Mouse (Mus musculus) heart, embryonic 10.5 days (tissue): ENCODE measurements at regions not wholly inside any gene's neighbourhood (a gene's known extent, or its start where the extent isn't known, plus 50 kb on each side); places are given as distances from the start of the nearest gene placed in this dataset.

Experiments used
- DNase-seq: peaks from one replicate; pipeline ENCODE4 v3.0.0-alpha.2; 2017; ENCODE audit warnings: low spot score
- H3K27ac ChIP-seq: fragments of 300-500 bp; sonication (generic); 2 replicates; pipeline ENCODE4 v1.5.1; 2016; ENCODE audit warnings: mild to moderate bottlenecking
- H3K27me3 ChIP-seq: fragments of 300-500 bp; sonication (generic); 2 replicates; pipeline ENCODE4 v1.6.1; 2016; ENCODE audit warnings: mild to moderate bottlenecking; ENCODE audit not compliant: poor library complexity, insufficient read depth, severe bottlenecking
- H3K36me3 ChIP-seq: fragments of 300-500 bp; sonication (generic); 2 replicates; pipeline ENCODE4 v1.6.1; 2016; ENCODE audit warnings: mild to moderate bottlenecking, moderate library complexity
- H3K4me1 ChIP-seq: fragments of 300-500 bp; sonication (generic); 2 replicates; pipeline ENCODE4 v1.6.1; 2016; ENCODE audit warnings: mild to moderate bottlenecking
- H3K4me3 ChIP-seq: fragments of 300-500 bp; sonication (generic); 2 replicates; pipeline ENCODE4 v1.5.1; 2016; ENCODE audit warnings: mild to moderate bottlenecking, moderate library complexity
- H3K9me3 ChIP-seq: fragments of 300-500 bp; sonication (generic); 2 replicates; pipeline ENCODE4 v1.6.1; 2016; ENCODE audit warnings: mild to moderate bottlenecking, moderate library complexity
- WGBS: fragments of 180-500 bp; shearing (Covaris S2); methylation state at CpG from one replicate; pipeline ENCODE4 v1.1.7; 2016; 5-methylcytosine and 5-hydroxymethylcytosine counted together

GRCm38 (mm10) chr5:139627552-139627951 lies 84.3 kb downstream of the Uncx start:
- no peaks in the 10 kb centered on the region for H3K36me3 ChIP-seq
- H3K27ac ChIP-seq: no peak overlapping the region
- DNase-seq: no peak
- no peak overlapping the region for H3K4me3 ChIP-seq
- 82% methylated on average over 1 of the region's 1 CpGs for WGBS
- H3K9me3 ChIP-seq: no peaks in the 10 kb centered on the region
- H3K4me1 ChIP-seq: no peaks in the 10 kb centered on the region
- H3K27me3 ChIP-seq: peaks cover 41% of the 10 kb centered on the region

- no peaks in the 10 kb centered on the region for H3K36me3 ChIP-seq
- peaks cover 16% of the 10 kb centered on the region for H3K27me3 ChIP-seq
- H3K9me3 ChIP-seq: no peaks in the 10 kb centered on the region
- no peak overlapping the region for H3K4me3 ChIP-seq
- WGBS: 85% methylated on average over 2 of the region's 2 CpGs
- no peak for DNase-seq
- no peaks in the 10 kb centered on the region for H3K4me1 ChIP-seq
- no peak overlapping the region for H3K27ac ChIP-seq
Observed at GRCm38 (mm10) chr5:139637028-139637427, 93.7 kb downstream of the Uncx start.

GRCm38 (mm10) chr5:139640652-139641612 lies 95.2 kb downstream of the Micall2 start:
- Histone ChIP-seq H3K4me3 (no peak overlapping the region), H3K27me3 (peaks cover 43% of the 10 kb centered on the region), H3K36me3 (no peaks in the 10 kb centered on the region), H3K9me3 (no peaks in the 10 kb centered on the region), H3K4me1 (no peaks in the 10 kb centered on the region), H3K27ac (no peak overlapping the region)
- 57% methylated on average over 16 of the region's 16 CpGs for WGBS
- no peak for DNase-seq

- no peak overlapping the region for H3K4me3 ChIP-seq
- no peaks in the 10 kb centered on the region for H3K4me1 ChIP-seq
- 73% methylated on average over 6 of the region's 6 CpGs for WGBS
- H3K27me3 ChIP-seq: peaks cover 64% of the 10 kb centered on the region
- DNase-seq: no peak
- H3K9me3 ChIP-seq: no peaks in the 10 kb centered on the region
- H3K27ac ChIP-seq: no peak overlapping the region
- H3K36me3 ChIP-seq: no peaks in the 10 kb centered on the region
Observed at GRCm38 (mm10) chr5:139644816-139645215, 91.3 kb downstream of the Micall2 start.

- 45% methylated on average over 4 of the region's 4 CpGs for WGBS
- DNase-seq: no peak
Observed at GRCm38 (mm10) chr5:139651041-139651440, 85.1 kb downstream of the Micall2 start.

More at GRCm38 (mm10) chr5:139651041-139651440, 85.1 kb downstream of the Micall2 start:
- Histone ChIP-seq H3K27me3 (peaks cover 32% of the 10 kb centered on the region), H3K4me1 (0 out of 2 replicates have a peak, but pooled peaks cover 6% of the 10 kb centered on the region), H3K4me3 (no peak overlapping the region), H3K27ac (no peak overlapping the region), H3K9me3 (no peaks in the 10 kb centered on the region), H3K36me3 (no peaks in the 10 kb centered on the region)
